8 mouse cellular contexts compared by ENCODE assay signal in the genomic region with DNA sequence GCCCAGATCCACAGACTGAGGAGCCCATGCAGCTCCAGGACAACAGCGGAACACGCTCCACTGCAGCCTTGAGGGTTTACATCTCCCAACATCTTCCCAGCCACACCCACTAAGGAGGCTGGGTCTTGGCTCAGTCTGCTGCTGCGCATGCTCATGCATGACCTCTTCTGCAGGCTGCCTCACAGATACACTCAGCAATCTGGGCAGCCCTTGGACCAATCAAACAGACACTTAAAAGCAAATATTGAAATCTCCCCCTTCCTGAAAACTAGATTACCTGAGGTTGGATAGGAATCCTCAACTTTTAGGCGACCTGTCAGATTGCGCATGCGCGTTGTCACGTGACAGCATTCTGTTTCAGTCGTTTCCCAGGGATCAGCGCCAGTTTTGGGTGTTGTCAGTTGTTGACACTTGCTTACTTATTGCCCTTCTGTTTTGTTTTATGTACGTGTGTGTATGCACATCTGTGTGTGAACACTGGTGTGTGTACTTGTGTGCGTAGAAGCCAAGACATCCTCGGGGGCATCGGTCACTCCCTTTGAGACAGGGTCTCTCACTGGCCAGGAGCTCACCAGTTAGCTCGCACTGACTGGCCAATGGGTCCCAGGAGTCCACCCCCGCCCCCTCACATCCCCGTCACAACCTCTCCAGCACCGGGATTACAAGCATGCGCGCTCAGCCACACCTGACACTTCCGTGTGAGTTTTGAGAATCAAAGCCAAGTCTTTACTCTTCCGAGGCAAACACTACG. TPM values are rescaled to one million over a fixed set of nuclear protein-coding genes. Genes with fewer than 3 reads are reported as not detected.
DNase-seq lines count a peak whose midpoint lies in the region; ATAC-seq and TF ChIP-seq lines count a peak whose summit lies in the region.

No protein-coding gene starts in this region.

- ATAC-seq in CD4-positive, CD25-positive, alpha-beta regulatory T cell, adult 4 months, result peak; percentile 53
- peak; percentile 50; the same call in 1 of the 2 replicates for ATAC-seq in forebrain, embryonic 13.5 days
- ATAC-seq in heart, postnatal 0 days (ENCODE audit: insufficient read depth, low read depth), result peak; percentile 71
- ATAC-seq in liver, embryonic 11.5 days (replicated peaks; ENCODE audit: low FRiP score), result peak; percentile 73
- peak; percentile 73; the same call in 1 of the 2 replicates for ATAC-seq in midbrain, postnatal 0 days (ENCODE audit: low FRiP score)
- ATAC-seq in stomach, embryonic 14.5 days (ENCODE audit: insufficient number of reproducible peaks, insufficient read depth, low FRiP score, low read depth), result peak; percentile 47; the same call in 1 of the 2 replicates

- no peak for TF ChIP-seq EP300 in heart, postnatal 0 days (IDR thresholded peaks at IDR 0.05; ENCODE audit: low read depth)

- no peaks in the 10 kb centered on the region for H3K27me3 ChIP-seq in forebrain, embryonic 13.5 days
- H3K27me3 ChIP-seq in heart, postnatal 0 days (ENCODE audit: control insufficient read depth, insufficient read depth, low read length), result no peaks in the 10 kb centered on the region
- no peaks in the 10 kb centered on the region for H3K27me3 ChIP-seq in liver, embryonic 11.5 days (replicated peaks; ENCODE audit: control insufficient read depth, insufficient read depth, low read length)
- no peaks in the 10 kb centered on the region for H3K27me3 ChIP-seq in midbrain, postnatal 0 days (ENCODE audit: insufficient read depth, low read length)
- H3K27me3 ChIP-seq in stomach, embryonic 14.5 days (ENCODE audit: control insufficient read depth, insufficient read depth, low read length), result no peaks in the 10 kb centered on the region

- 71% methylated on average over 23 of the region's 23 CpGs for WGBS in forebrain, embryonic 13.5 days
- WGBS in heart, postnatal 0 days, result 59% methylated on average over 23 of the region's 23 CpGs
- 58% methylated on average over 23 of the region's 23 CpGs for WGBS in liver, embryonic 11.5 days
- 63% methylated on average over 23 of the region's 23 CpGs for WGBS in midbrain, postnatal 0 days
- WGBS in stomach, embryonic 14.5 days, result 56% methylated on average over 23 of the region's 23 CpGs

- TF ChIP-seq CTCF in heart, postnatal 0 days (IDR thresholded peaks at IDR 0.05; ENCODE audit: low read depth), result no peak
- no peak for TF ChIP-seq CTCF in midbrain, postnatal 0 days (IDR thresholded peaks at IDR 0.05)

- peaks cover 4% of the 10 kb centered on the region for H3K4me1 ChIP-seq in forebrain, embryonic 13.5 days
- no peaks in the 10 kb centered on the region for H3K4me1 ChIP-seq in heart, postnatal 0 days (ENCODE audit: control insufficient read depth, insufficient read depth)
- H3K4me1 ChIP-seq in liver, embryonic 11.5 days (replicated peaks; ENCODE audit: control insufficient read depth, insufficient read depth, low read length), result 0 out of 2 replicates have a peak, but pooled peaks cover 2% of the 10 kb centered on the region
- H3K4me1 ChIP-seq in midbrain, postnatal 0 days (ENCODE audit: insufficient read depth, low read length), result no peaks in the 10 kb centered on the region
- H3K4me1 ChIP-seq in stomach, embryonic 14.5 days (ENCODE audit: control insufficient read depth, insufficient read depth, low read length), result 0 out of 2 replicates have a peak, but pooled peaks cover 4% of the 10 kb centered on the region

- peak; percentile 50 for DNase-seq in c-Kit-positive CD71-positive TER-119-negative erythroid progenitor cells, embryonic 14.5 days (ENCODE audit: low read depth)
- no peak for DNase-seq in heart, postnatal 0 days (ENCODE audit: low spot score)
- DNase-seq in kidney, postnatal 14 days, result peak; percentile 84
- no peak for DNase-seq in liver, embryonic 11.5 days (ENCODE audit: low spot score)
- DNase-seq in midbrain, postnatal 0 days (ENCODE audit: low spot score), result peak; percentile 54

- peak overlapping the region; percentile 22 for H3K4me3 ChIP-seq in forebrain, embryonic 13.5 days
- peak overlapping the region; percentile 22; the same call in 1 of the 2 replicates for H3K4me3 ChIP-seq in heart, postnatal 0 days (ENCODE audit: low read depth, low read length)
- H3K4me3 ChIP-seq in liver, embryonic 11.5 days (ENCODE audit: low read depth, low read length), result peak overlapping the region; percentile 14
- no peak overlapping the region for H3K4me3 ChIP-seq in midbrain, postnatal 0 days (ENCODE audit: low read depth, low read length)
- peak overlapping the region; percentile 8; the same call in 1 of the 2 replicates for H3K4me3 ChIP-seq in stomach, embryonic 14.5 days (ENCODE audit: low read depth, low read length)

- H3K4me2 ChIP-seq in forebrain, embryonic 13.5 days, result peak overlapping the region; percentile 49
- peak overlapping the region; percentile 49 for H3K4me2 ChIP-seq in heart, postnatal 0 days (ENCODE audit: low read depth, low read length)
- peak overlapping the region; percentile 58 for H3K4me2 ChIP-seq in liver, embryonic 11.5 days
- H3K4me2 ChIP-seq in midbrain, postnatal 0 days (ENCODE audit: low read depth, low read length, poor library complexity, severe bottlenecking), result peak overlapping the region; percentile 34
- peak overlapping the region; percentile 45 for H3K4me2 ChIP-seq in stomach, embryonic 14.5 days (replicated peaks; ENCODE audit: low read depth, low read length)

- H3K9ac ChIP-seq in forebrain, embryonic 13.5 days, result peak overlapping the region; percentile 35; the same call in 1 of the 2 replicates
- H3K9ac ChIP-seq in heart, postnatal 0 days (replicated peaks; ENCODE audit: low read depth, low read length), result 0 out of 2 replicates have a peak overlapping the region, but pooled peaks have one; percentile 12
- H3K9ac ChIP-seq in liver, embryonic 11.5 days (ENCODE audit: low read depth, low read length), result 0 out of 2 replicates have a peak overlapping the region, but pooled peaks have one; percentile 0
- H3K9ac ChIP-seq in midbrain, postnatal 0 days (replicated peaks; ENCODE audit: low read length, poor library complexity, severe bottlenecking), result no peak overlapping the region
- no peak overlapping the region for H3K9ac ChIP-seq in stomach, embryonic 14.5 days (replicated peaks; ENCODE audit: low read depth, low read length)

- H3K27ac ChIP-seq in forebrain, embryonic 13.5 days, result 0 out of 2 replicates have a peak overlapping the region, but pooled peaks have one; percentile 4
- no peak overlapping the region for H3K27ac ChIP-seq in heart, postnatal 0 days (ENCODE audit: low read depth)
- H3K27ac ChIP-seq in liver, embryonic 11.5 days (ENCODE audit: low read depth, low read length), result no peak overlapping the region
- H3K27ac ChIP-seq in midbrain, postnatal 0 days (ENCODE audit: low read depth, low read length), result peak overlapping the region; percentile 9; the same call in 1 of the 2 replicates
- H3K27ac ChIP-seq in stomach, embryonic 14.5 days (ENCODE audit: low read length), result no peak overlapping the region

- H3K36me3 ChIP-seq in forebrain, embryonic 13.5 days (ENCODE audit: poor library complexity, severe bottlenecking), result peaks cover 27% of the 10 kb centered on the region
- no peaks in the 10 kb centered on the region for H3K36me3 ChIP-seq in heart, postnatal 0 days (replicated peaks; ENCODE audit: control insufficient read depth, insufficient read depth, low read length)
- no peaks in the 10 kb centered on the region for H3K36me3 ChIP-seq in liver, embryonic 11.5 days (ENCODE audit: control insufficient read depth, insufficient read depth, low read length)
- H3K36me3 ChIP-seq in midbrain, postnatal 0 days (ENCODE audit: insufficient read depth, low read length), result peaks cover 15% of the 10 kb centered on the region
- H3K36me3 ChIP-seq in stomach, embryonic 14.5 days (ENCODE audit: control insufficient read depth, insufficient read depth, low read length), result no peaks in the 10 kb centered on the region

- H3K9me3 ChIP-seq in forebrain, embryonic 13.5 days (replicated peaks), result no peaks in the 10 kb centered on the region
- no peaks in the 10 kb centered on the region for H3K9me3 ChIP-seq in heart, postnatal 0 days (replicated peaks; ENCODE audit: control insufficient read depth, low read length)
- H3K9me3 ChIP-seq in liver, embryonic 11.5 days (ENCODE audit: control insufficient read depth, low read length), result no peaks in the 10 kb centered on the region
- H3K9me3 ChIP-seq in midbrain, postnatal 0 days (ENCODE audit: low read length), result no peaks in the 10 kb centered on the region
- no peaks in the 10 kb centered on the region for H3K9me3 ChIP-seq in stomach, embryonic 14.5 days (ENCODE audit: control insufficient read depth, low read depth, low read length)

RNA-seq across cellular contexts. Expression of a gene that starts 8.9 kb away (rescaled TPM):
- 10 to 100 TPM; 11.5 to 27.8 TPM for polyA plus RNA-seq in CD4-positive, CD25-positive, alpha-beta regulatory T cell, adult 4 months (2017; shearing (Covaris generic))
- polyA plus RNA-seq in forebrain, embryonic 13.5 days (2015; fragmentation: Nextera tagmentation; extraction: Ambion mirVana), result 26.8 and 33.6 TPM in 2 replicates
- 91.1 and 158 TPM in 2 replicates for total RNA-seq in heart, postnatal 0 days (2014; rRNA removed; ENCODE audit: low replicate concordance)
- polyA plus RNA-seq in heart, postnatal 0 days (2015; fragmentation: Nextera tagmentation; extraction: Ambion mirVana), result 51.8 and 56.3 TPM in 2 replicates
- 40.5 and 42.5 TPM in 2 replicates for polyA plus RNA-seq in liver, embryonic 11.5 days (2014; fragmentation: Nextera tagmentation; extraction: Ambion mirVana)
- total RNA-seq in midbrain, postnatal 0 days (2014; rRNA removed), result 186 and 222 TPM in 2 replicates
- 154 and 158 TPM in 2 replicates for polyA plus RNA-seq in midbrain, postnatal 0 days (2015; fragmentation: Nextera tagmentation; extraction: Ambion mirVana)
- 50.3 and 55.8 TPM in 2 replicates for polyA plus RNA-seq in stomach, embryonic 14.5 days (2014; fragmentation: Nextera tagmentation; extraction: Ambion mirVana)

RNA-seq across cellular contexts. Expression of a gene that starts 30.4 kb away (rescaled TPM):
- polyA plus RNA-seq in CD4-positive, CD25-positive, alpha-beta regulatory T cell, adult 4 months (2017; shearing (Covaris generic)), result 1 to 10 TPM; 2.9 to 3.6 TPM
- 14.3 and 17.2 TPM in 2 replicates for polyA plus RNA-seq in forebrain, embryonic 13.5 days (2015; fragmentation: Nextera tagmentation; extraction: Ambion mirVana)
- 0.39 TPM in 1 of 2 replicates, not detected in the other for total RNA-seq in heart, postnatal 0 days (2014; rRNA removed; ENCODE audit: low replicate concordance)
- polyA plus RNA-seq in heart, postnatal 0 days (2015; fragmentation: Nextera tagmentation; extraction: Ambion mirVana), result 0.62 and 0.68 TPM in 2 replicates
- polyA plus RNA-seq in liver, embryonic 11.5 days (2014; fragmentation: Nextera tagmentation; extraction: Ambion mirVana), result 4.1 and 5.4 TPM in 2 replicates
- total RNA-seq in midbrain, postnatal 0 days (2014; rRNA removed), result 13.3 and 22.7 TPM in 2 replicates
- 10.3 and 13.3 TPM in 2 replicates for polyA plus RNA-seq in midbrain, postnatal 0 days (2015; fragmentation: Nextera tagmentation; extraction: Ambion mirVana)
- 4.1 and 4.3 TPM in 2 replicates for polyA plus RNA-seq in stomach, embryonic 14.5 days (2014; fragmentation: Nextera tagmentation; extraction: Ambion mirVana)

RNA-seq across cellular contexts. Expression of a gene that starts 30.4 kb away (rescaled TPM):
- polyA plus RNA-seq in CD4-positive, CD25-positive, alpha-beta regulatory T cell, adult 4 months (2017; shearing (Covaris generic)), result 1 to 10 TPM in 1 of 2 experiments, under 1 TPM in 1; 0.72 to 1.0 TPM
- polyA plus RNA-seq in forebrain, embryonic 13.5 days (2015; fragmentation: Nextera tagmentation; extraction: Ambion mirVana), result 45.3 and 46.0 TPM in 2 replicates
- 46.4 and 50.8 TPM in 2 replicates for total RNA-seq in heart, postnatal 0 days (2014; rRNA removed; ENCODE audit: low replicate concordance)
- polyA plus RNA-seq in heart, postnatal 0 days (2015; fragmentation: Nextera tagmentation; extraction: Ambion mirVana), result 12.4 and 12.9 TPM in 2 replicates
- polyA plus RNA-seq in liver, embryonic 11.5 days (2014; fragmentation: Nextera tagmentation; extraction: Ambion mirVana), result 3.4 and 3.6 TPM in 2 replicates
- total RNA-seq in midbrain, postnatal 0 days (2014; rRNA removed), result 152 and 156 TPM in 2 replicates
- 43.1 and 43.5 TPM in 2 replicates for polyA plus RNA-seq in midbrain, postnatal 0 days (2015; fragmentation: Nextera tagmentation; extraction: Ambion mirVana)
- polyA plus RNA-seq in stomach, embryonic 14.5 days (2014; fragmentation: Nextera tagmentation; extraction: Ambion mirVana), result 14.8 and 15.9 TPM in 2 replicates

RNA-seq across cellular contexts. Expression of a gene that starts 41.1 kb away (rescaled TPM):
- polyA plus RNA-seq in CD4-positive, CD25-positive, alpha-beta regulatory T cell, adult 4 months (2017; shearing (Covaris generic)), result 100 to 1,000 TPM; 175 to 208 TPM
- polyA plus RNA-seq in forebrain, embryonic 13.5 days (2015; fragmentation: Nextera tagmentation; extraction: Ambion mirVana), result 366 and 398 TPM in 2 replicates
- 156 and 157 TPM in 2 replicates for total RNA-seq in heart, postnatal 0 days (2014; rRNA removed; ENCODE audit: low replicate concordance)
- polyA plus RNA-seq in heart, postnatal 0 days (2015; fragmentation: Nextera tagmentation; extraction: Ambion mirVana), result 197 and 212 TPM in 2 replicates
- 403 and 404 TPM in 2 replicates for polyA plus RNA-seq in liver, embryonic 11.5 days (2014; fragmentation: Nextera tagmentation; extraction: Ambion mirVana)
- total RNA-seq in midbrain, postnatal 0 days (2014; rRNA removed), result 132 and 169 TPM in 2 replicates
- 229 and 237 TPM in 2 replicates for polyA plus RNA-seq in midbrain, postnatal 0 days (2015; fragmentation: Nextera tagmentation; extraction: Ambion mirVana)
- 347 and 363 TPM in 2 replicates for polyA plus RNA-seq in stomach, embryonic 14.5 days (2014; fragmentation: Nextera tagmentation; extraction: Ambion mirVana)

RNA-seq across cellular contexts. Expression of a gene that starts 48.8 kb away (rescaled TPM):
- not detected for polyA plus RNA-seq in CD4-positive, CD25-positive, alpha-beta regulatory T cell, adult 4 months (2017; shearing (Covaris generic))
- not detected in 2 replicates for polyA plus RNA-seq in forebrain, embryonic 13.5 days (2015; fragmentation: Nextera tagmentation; extraction: Ambion mirVana)
- 0.66 and 1.2 TPM in 2 replicates for total RNA-seq in heart, postnatal 0 days (2014; rRNA removed; ENCODE audit: low replicate concordance)
- 0.41 and 0.48 TPM in 2 replicates for polyA plus RNA-seq in heart, postnatal 0 days (2015; fragmentation: Nextera tagmentation; extraction: Ambion mirVana)
- polyA plus RNA-seq in liver, embryonic 11.5 days (2014; fragmentation: Nextera tagmentation; extraction: Ambion mirVana), result 0.32 and 0.37 TPM in 2 replicates
- 0.77 and 1.8 TPM in 2 replicates for total RNA-seq in midbrain, postnatal 0 days (2014; rRNA removed)
- 0.59 and 0.67 TPM in 2 replicates for polyA plus RNA-seq in midbrain, postnatal 0 days (2015; fragmentation: Nextera tagmentation; extraction: Ambion mirVana)
- polyA plus RNA-seq in stomach, embryonic 14.5 days (2014; fragmentation: Nextera tagmentation; extraction: Ambion mirVana), result 0.34 and 0.38 TPM in 2 replicates

Comparison
In these comparisons a context has a peak if more than half of its experiments do, and no peak if none do; other contexts are left out.
1. DNase-seq: peak in c-Kit-positive CD71-positive TER-119-negative erythroid progenitor cells, embryonic 14.5 days (single experiment), kidney, postnatal 14 days (single experiment) and midbrain, postnatal 0 days (single experiment); none in heart, postnatal 0 days (single experiment) and liver, embryonic 11.5 days (single experiment).
2. H3K27ac ChIP-seq: peak in forebrain, embryonic 13.5 days (single experiment) and midbrain, postnatal 0 days (single experiment); none in heart, postnatal 0 days (single experiment), liver, embryonic 11.5 days (single experiment) and stomach, embryonic 14.5 days (single experiment).
3. H3K9ac ChIP-seq: peak in forebrain, embryonic 13.5 days (single experiment), heart, postnatal 0 days (single experiment) and liver, embryonic 11.5 days (single experiment); none in midbrain, postnatal 0 days (single experiment) and stomach, embryonic 14.5 days (single experiment).
4. Peak in every context shown above with its lines, with median percentiles within 50 percentile points of each other: ATAC-seq and H3K4me2 ChIP-seq.